Mouse (Mus musculus): ENCODE data around the gene Tomm70a. TPM values are rescaled to one million over a fixed set of nuclear protein-coding genes. Genes with fewer than 3 reads are reported as not detected.

Gene Tomm70a
- total and polyA plus RNA-seq, 3 experiments, result 66.0 to 147 (median 91.1) TPM

DNA sequence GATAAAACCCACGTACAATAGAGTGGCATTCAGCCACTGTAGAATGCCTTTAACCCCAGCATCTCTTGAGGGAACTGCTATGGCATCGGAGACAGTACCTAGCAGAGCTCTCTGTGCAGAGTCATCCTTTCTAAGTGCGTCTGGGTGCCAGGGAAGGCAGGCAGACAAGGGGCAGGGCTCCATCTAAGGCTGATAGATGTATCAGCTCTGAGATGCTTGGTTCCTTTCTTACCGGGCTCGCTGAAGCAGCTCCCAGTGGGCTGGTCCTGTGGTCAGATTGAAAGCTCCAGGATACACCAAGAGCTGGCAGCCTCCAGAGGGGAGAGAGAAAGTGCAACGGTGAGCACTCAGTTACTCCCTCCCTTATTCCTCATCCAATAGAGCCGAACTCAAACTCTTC is 38.3 kb downstream of the Tomm70a start:
- TF ChIP-seq GATA2 (IDR thresholded peaks at IDR 0.05; ENCODE audit: borderline replicate concordance, low read depth, low read length), result no peak
- no peak for TF ChIP-seq GATA1 (IDR thresholded peaks at IDR 0.05; ENCODE audit: borderline replicate concordance, low read length)
- TF ChIP-seq TAL1 (conservative IDR thresholded peaks at IDR 0.05; ENCODE audit: low read depth, low read length), result no peak
- no peak for TF ChIP-seq POLR2AphosphoS5 (IDR thresholded peaks at IDR 0.05; ENCODE audit: insufficient replicate concordance, low read depth, low read length)
- no peak for TF ChIP-seq CTCF (IDR thresholded peaks at IDR 0.05; ENCODE audit: low read depth, low read length)
- ATAC-seq (ENCODE audit: extremely low read depth, insufficient number of reproducible peaks, low FRiP score, poor library complexity, severe bottlenecking), result no peak
- H3K4me3 ChIP-seq (ENCODE audit: low read depth, low read length), result no peak overlapping the region
- no peaks in the 10 kb centered on the region for H3K9me3 ChIP-seq (replicated peaks)
- peaks cover 93% of the 10 kb centered on the region for H3K36me3 ChIP-seq (replicated peaks)
- no peaks in the 10 kb centered on the region for H3K27me3 ChIP-seq (ENCODE audit: insufficient read depth, low read length)
- no peak for DNase-seq (ENCODE audit: low spot score)
- H3K4me1 ChIP-seq (ENCODE audit: insufficient read depth, low read depth, low read length), result peaks cover 10% of the 10 kb centered on the region

DNA sequence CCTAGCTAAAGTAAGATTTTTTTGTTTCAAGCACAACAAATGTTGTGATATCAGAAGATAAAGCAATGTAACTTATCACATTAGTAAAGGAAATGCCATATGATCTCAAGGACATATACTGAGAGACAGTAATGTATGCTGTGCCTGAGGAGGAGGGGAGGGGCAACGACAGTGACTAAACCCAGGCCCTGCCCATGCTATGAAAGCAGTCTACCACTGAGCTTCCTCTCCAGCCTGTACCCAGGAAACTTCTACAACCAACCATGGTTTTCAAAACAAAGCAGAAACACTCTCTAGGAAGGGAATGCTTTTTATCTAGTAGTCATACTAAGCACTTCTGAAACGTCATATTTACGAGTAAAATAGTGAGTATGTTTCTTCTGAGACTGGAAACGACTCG is 41.3 kb downstream of the Tomm70a start:
- H3K9me3 ChIP-seq (replicated peaks), result no peaks in the 10 kb centered on the region
- DNase-seq (ENCODE audit: low spot score) (no peak), ATAC-seq (ENCODE audit: extremely low read depth, insufficient number of reproducible peaks, low FRiP score, poor library complexity, severe bottlenecking) (no peak)
- peaks cover 18% of the 10 kb centered on the region for H3K4me1 ChIP-seq (ENCODE audit: insufficient read depth, low read depth, low read length)
- TF ChIP-seq TAL1 (conservative IDR thresholded peaks at IDR 0.05; ENCODE audit: low read depth, low read length) (no peak), GATA2 (IDR thresholded peaks at IDR 0.05; ENCODE audit: borderline replicate concordance, low read depth, low read length) (no peak), GATA1 (IDR thresholded peaks at IDR 0.05; ENCODE audit: borderline replicate concordance, low read length) (no peak), CTCF (IDR thresholded peaks at IDR 0.05; ENCODE audit: low read depth, low read length) (no peak), POLR2AphosphoS5 (IDR thresholded peaks at IDR 0.05; ENCODE audit: insufficient replicate concordance, low read depth, low read length) (no peak)
- H3K36me3 ChIP-seq (replicated peaks), result peaks cover 79% of the 10 kb centered on the region
- no peaks in the 10 kb centered on the region for H3K27me3 ChIP-seq (ENCODE audit: insufficient read depth, low read length)
- no peak overlapping the region for H3K4me3 ChIP-seq (ENCODE audit: low read depth, low read length)

DNA sequence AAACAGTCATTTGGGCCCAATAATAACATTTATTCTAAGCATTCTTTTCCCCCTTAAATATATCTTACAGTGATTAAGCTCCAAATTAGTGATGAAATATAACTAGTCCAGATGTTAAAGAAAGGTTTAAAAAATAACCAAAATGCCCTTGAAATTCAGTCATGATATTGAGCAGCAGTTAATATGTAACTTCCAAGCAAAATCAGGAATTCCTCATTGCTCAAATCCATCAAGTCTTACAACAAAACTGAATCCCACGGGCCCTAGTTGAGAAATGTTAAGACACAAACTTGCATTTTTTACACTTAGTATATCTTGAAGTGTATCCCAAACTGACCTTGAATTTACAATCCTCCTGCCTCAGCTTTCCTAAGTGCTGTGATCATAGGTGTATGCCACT is 42.2 kb downstream of the Tomm70a start:
- no peak for TF ChIP-seq GATA1 (IDR thresholded peaks at IDR 0.05; ENCODE audit: borderline replicate concordance, low read length)
- no peak for TF ChIP-seq POLR2AphosphoS5 (IDR thresholded peaks at IDR 0.05; ENCODE audit: insufficient replicate concordance, low read depth, low read length)
- no peak for TF ChIP-seq GATA2 (IDR thresholded peaks at IDR 0.05; ENCODE audit: borderline replicate concordance, low read depth, low read length)
- Histone ChIP-seq H3K27me3 (ENCODE audit: insufficient read depth, low read length) (no peaks in the 10 kb centered on the region), H3K4me3 (ENCODE audit: low read depth, low read length) (no peak overlapping the region), H3K9me3 (replicated peaks) (no peaks in the 10 kb centered on the region), H3K36me3 (replicated peaks) (peaks cover 76% of the 10 kb centered on the region), H3K4me1 (ENCODE audit: insufficient read depth, low read depth, low read length) (peaks cover 19% of the 10 kb centered on the region)
- DNase-seq (ENCODE audit: low spot score) (no peak), ATAC-seq (ENCODE audit: extremely low read depth, insufficient number of reproducible peaks, low FRiP score, poor library complexity, severe bottlenecking) (no peak)

DNA sequence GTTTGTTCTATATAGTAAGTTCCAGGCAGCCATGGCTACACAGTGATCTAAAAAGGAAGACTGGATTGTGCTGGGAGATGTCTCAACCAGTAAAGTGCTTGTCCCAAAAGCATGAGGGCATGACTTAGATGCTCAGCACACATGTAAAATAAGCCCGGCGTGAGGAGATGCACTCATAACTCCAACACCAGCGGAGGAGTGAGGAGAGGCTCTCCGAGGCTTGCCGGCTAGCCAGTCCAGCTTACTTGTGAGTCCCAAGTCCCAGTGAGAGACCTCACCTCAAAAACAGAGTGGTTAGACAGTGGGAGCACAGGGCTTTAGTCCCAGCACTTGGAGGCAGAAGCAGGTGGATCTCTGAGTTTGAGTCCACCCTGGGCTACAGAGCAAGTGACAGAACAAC is 43.7 kb downstream of the Tomm70a start:
- TF ChIP-seq GATA1 (IDR thresholded peaks at IDR 0.05; ENCODE audit: borderline replicate concordance, low read length) (no peak), TAL1 (conservative IDR thresholded peaks at IDR 0.05; ENCODE audit: low read depth, low read length) (no peak), POLR2AphosphoS5 (IDR thresholded peaks at IDR 0.05; ENCODE audit: insufficient replicate concordance, low read depth, low read length) (no peak), GATA2 (IDR thresholded peaks at IDR 0.05; ENCODE audit: borderline replicate concordance, low read depth, low read length) (no peak), CTCF (IDR thresholded peaks at IDR 0.05; ENCODE audit: low read depth, low read length) (no peak)
- Histone ChIP-seq H3K27me3 (ENCODE audit: insufficient read depth, low read length) (no peaks in the 10 kb centered on the region), H3K4me3 (ENCODE audit: low read depth, low read length) (no peak overlapping the region), H3K9me3 (replicated peaks) (no peaks in the 10 kb centered on the region), H3K4me1 (ENCODE audit: insufficient read depth, low read depth, low read length) (peaks cover 19% of the 10 kb centered on the region), H3K36me3 (replicated peaks) (peaks cover 64% of the 10 kb centered on the region)
- DNase-seq (ENCODE audit: low spot score), result no peak
- ATAC-seq (ENCODE audit: extremely low read depth, insufficient number of reproducible peaks, low FRiP score, poor library complexity, severe bottlenecking), result no peak

DNA sequence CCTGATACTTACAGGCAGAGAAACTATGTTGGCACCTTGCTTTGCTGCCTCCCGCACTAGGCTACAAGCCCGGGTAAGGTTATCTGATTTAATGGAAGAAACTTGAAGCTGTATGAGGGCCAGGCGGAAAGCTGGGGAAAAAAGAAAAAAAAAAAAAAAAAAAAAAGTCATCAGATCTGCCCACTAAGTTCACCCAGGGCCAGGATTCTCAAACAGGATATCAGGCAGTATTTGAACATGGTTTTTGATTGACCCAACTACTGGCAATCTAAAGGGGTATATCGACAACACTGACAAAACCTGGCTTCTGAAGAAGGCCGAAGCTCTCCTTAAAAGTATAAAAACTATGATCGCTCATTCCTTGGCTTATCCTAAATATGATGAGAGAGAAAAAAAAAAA is 44.6 kb downstream of the Tomm70a start:
- Histone ChIP-seq H3K4me1 (ENCODE audit: insufficient read depth, low read depth, low read length) (peaks cover 19% of the 10 kb centered on the region), H3K27me3 (ENCODE audit: insufficient read depth, low read length) (no peaks in the 10 kb centered on the region), H3K9me3 (replicated peaks) (no peaks in the 10 kb centered on the region), H3K36me3 (replicated peaks) (peaks cover 63% of the 10 kb centered on the region), H3K4me3 (ENCODE audit: low read depth, low read length) (peak overlapping the region; percentile 13; the same call in 1 of the 2 replicates)
- no peak for ATAC-seq (ENCODE audit: extremely low read depth, insufficient number of reproducible peaks, low FRiP score, poor library complexity, severe bottlenecking)
- TF ChIP-seq GATA1 (IDR thresholded peaks at IDR 0.05; ENCODE audit: borderline replicate concordance, low read length) (no peak), POLR2AphosphoS5 (IDR thresholded peaks at IDR 0.05; ENCODE audit: insufficient replicate concordance, low read depth, low read length) (no peak), CTCF (IDR thresholded peaks at IDR 0.05; ENCODE audit: low read depth, low read length) (no peak), GATA2 (IDR thresholded peaks at IDR 0.05; ENCODE audit: borderline replicate concordance, low read depth, low read length) (no peak), TAL1 (conservative IDR thresholded peaks at IDR 0.05; ENCODE audit: low read depth, low read length) (no peak)
- DNase-seq (ENCODE audit: low spot score), result no peak

DNA sequence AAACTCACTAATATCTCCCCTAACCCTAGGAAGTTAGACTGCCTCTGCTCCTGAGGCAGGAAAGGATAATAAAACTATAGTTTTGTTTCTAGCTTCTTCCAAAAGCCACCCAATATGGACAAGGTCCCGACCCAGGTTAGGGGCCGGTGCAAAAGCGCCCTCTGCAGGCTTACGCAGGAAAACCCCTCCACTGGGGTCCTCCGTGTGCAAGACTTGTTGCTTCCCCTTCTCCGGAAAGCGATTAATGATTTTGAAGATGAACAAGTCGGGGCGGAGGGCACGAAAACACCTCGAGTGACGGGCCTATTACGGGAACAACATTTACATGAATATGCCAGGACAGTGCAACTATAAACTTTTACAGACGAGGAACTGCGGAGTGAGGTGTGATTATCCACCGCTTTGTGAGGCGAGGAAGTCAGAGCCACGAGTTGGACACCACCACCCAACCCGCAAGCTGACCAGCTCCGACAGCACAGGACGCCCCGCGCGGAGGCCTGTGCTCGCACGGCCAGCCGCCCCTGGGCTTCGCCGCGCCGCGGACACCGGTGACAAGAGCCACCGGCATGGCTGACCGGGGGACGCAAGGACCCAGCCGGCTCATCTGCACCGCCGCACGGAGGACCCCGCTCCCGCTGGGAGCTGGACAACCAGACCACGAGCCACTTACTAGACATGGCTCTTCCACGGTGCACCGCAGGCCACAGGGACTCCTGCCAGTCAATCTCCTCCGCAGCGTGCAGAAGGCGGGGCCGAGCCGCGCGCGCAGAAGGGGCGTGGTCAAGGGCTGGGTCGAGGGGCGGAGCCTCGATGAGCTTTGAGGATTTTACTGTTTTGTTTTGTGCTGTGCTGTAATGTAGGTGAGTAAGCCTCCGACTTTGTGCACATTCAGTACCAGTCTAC is 45.4 kb downstream of the Tomm70a start, which contains the start of gene Nit2:
Gene Nit2, minus strand, starts transcription at position 731 of the 903 bp plus-strand sequence.
- Histone ChIP-seq H3K36me3 (replicated peaks) (peaks cover 61% of the 10 kb centered on the region), H3K9me3 (replicated peaks) (no peaks in the 10 kb centered on the region), H3K4me1 (ENCODE audit: insufficient read depth, low read depth, low read length) (peaks cover 19% of the 10 kb centered on the region), H3K4me3 (ENCODE audit: low read depth, low read length) (peak within 1 kb of the TSS; percentile 95), H3K27me3 (ENCODE audit: insufficient read depth, low read length) (no peaks in the 10 kb centered on the region)
- DNase-seq (ENCODE audit: low spot score), result peak; percentile 86
- peak; percentile 86 for ATAC-seq (ENCODE audit: extremely low read depth, insufficient number of reproducible peaks, low FRiP score, poor library complexity, severe bottlenecking)
- TF ChIP-seq GATA2 (IDR thresholded peaks at IDR 0.05; ENCODE audit: borderline replicate concordance, low read depth, low read length) (no peak), CTCF (IDR thresholded peaks at IDR 0.05; ENCODE audit: low read depth, low read length) (peak; percentile 73; the same call in 1 of the 2 replicates)
